Mouse (Mus musculus): ENCODE measurements around the gene Perp. TPM values are rescaled to one million over a fixed set of nuclear protein-coding genes. Genes with fewer than 3 reads are reported as not detected.

Perp gene
- polyA plus RNA-seq, 1 experiment, result 0.87 TPM

GRCm38 (mm10) chr10:18888751-18889150 is 43.9 kb downstream of the Perp start:
- peaks cover 4% of the 10 kb centered on the region; the same call in 1 of the 2 replicates for H3K4me1 ChIP-seq (ENCODE audit: control insufficient read depth, insufficient read depth, insufficient read length, low read length)
- no peak overlapping the region for H3K4me3 ChIP-seq (ENCODE audit: insufficient read depth, low read depth, low read length)
- H3K27ac ChIP-seq (replicated peaks; ENCODE audit: low read depth, low read length), result no peak overlapping the region

GRCm38 (mm10) chr10:18889255-18889654 is 44.4 kb downstream of the Perp start:
- H3K4me1 ChIP-seq (ENCODE audit: control insufficient read depth, insufficient read depth, insufficient read length, low read length), result peaks cover 4% of the 10 kb centered on the region; the same call in 1 of the 2 replicates
- H3K4me3 ChIP-seq (ENCODE audit: insufficient read depth, low read depth, low read length), result no peak overlapping the region
- H3K27ac ChIP-seq (replicated peaks; ENCODE audit: low read depth, low read length), result no peak overlapping the region

- peaks cover 4% of the 10 kb centered on the region; the same call in 1 of the 2 replicates for H3K4me1 ChIP-seq (ENCODE audit: control insufficient read depth, insufficient read depth, insufficient read length, low read length)
- no peak overlapping the region for H3K4me3 ChIP-seq (ENCODE audit: insufficient read depth, low read depth, low read length)
- no peak overlapping the region for H3K27ac ChIP-seq (replicated peaks; ENCODE audit: low read depth, low read length)
Measured at GRCm38 (mm10) chr10:18891110-18891509, 46.3 kb downstream of the Perp start.

GRCm38 (mm10) chr10:18892102-18892501 is 47.3 kb downstream of the Perp start:
- H3K27ac ChIP-seq (replicated peaks; ENCODE audit: low read depth, low read length), result no peak overlapping the region
- peaks cover under 1% of the 10 kb centered on the region; the same call in 1 of the 2 replicates for H3K4me1 ChIP-seq (ENCODE audit: control insufficient read depth, insufficient read depth, insufficient read length, low read length)
- no peak overlapping the region for H3K4me3 ChIP-seq (ENCODE audit: insufficient read depth, low read depth, low read length)

- H3K27ac ChIP-seq (replicated peaks; ENCODE audit: low read depth, low read length), result no peak overlapping the region
- H3K4me1 ChIP-seq (ENCODE audit: control insufficient read depth, insufficient read depth, insufficient read length, low read length), result no peaks in the 10 kb centered on the region
- no peak overlapping the region for H3K4me3 ChIP-seq (ENCODE audit: insufficient read depth, low read depth, low read length)
Measured at GRCm38 (mm10) chr10:18894259-18895166, 49.7 kb downstream of the Perp start.

DNA sequence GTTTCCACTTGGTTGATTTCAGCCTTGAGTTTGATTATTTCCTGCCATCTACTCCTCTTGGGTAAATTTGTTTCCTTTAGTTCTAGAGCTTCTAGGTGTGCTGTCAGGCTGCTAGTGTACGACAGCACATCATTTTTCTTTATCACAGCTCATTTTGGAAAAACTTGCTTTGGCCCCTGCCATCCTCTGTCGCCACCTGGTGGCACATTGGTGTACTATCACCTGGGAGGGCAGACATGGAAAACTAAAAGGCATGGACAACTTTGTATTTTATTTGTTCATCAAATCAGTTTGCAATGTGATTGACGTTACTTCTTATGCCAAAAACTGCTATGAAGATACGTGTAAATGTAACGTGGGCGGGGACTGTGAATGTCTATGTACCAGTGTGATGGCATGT is 59.3 kb downstream of the Perp start:
- Histone ChIP-seq H3K27ac (replicated peaks; ENCODE audit: low read depth, low read length) (no peak overlapping the region), H3K4me3 (ENCODE audit: insufficient read depth, low read depth, low read length) (no peak overlapping the region), H3K4me1 (ENCODE audit: control insufficient read depth, insufficient read depth, insufficient read length, low read length) (no peaks in the 10 kb centered on the region)

Other genes with a start within 250 kb of the Perp start
- not detected in 2 replicates for gene Arfgef3, start 101.1 kb upstream of the Perp start, polyA plus RNA-seq (2012; ENCODE audit: insufficient read depth, insufficient read length, missing spikeins)
- not detected in 2 replicates for gene Gm4922, start 58.2 kb upstream of the Perp start, polyA plus RNA-seq (2012; ENCODE audit: insufficient read depth, insufficient read length, missing spikeins)
- 1.7 and 2.0 TPM in 2 replicates for gene Tnfaip3, start 170.6 kb downstream of the Perp start, polyA plus RNA-seq (2012; ENCODE audit: insufficient read depth, insufficient read length, missing spikeins)

All from brown adipose tissue, adult 24 weeks (tissue).